Mouse (Mus musculus) stomach, embryonic 16.5 days (tissue): ENCODE results near the gene Mrps7. TPM values are rescaled to one million over a fixed set of nuclear protein-coding genes. Genes with fewer than 3 reads are reported as not detected.

ENCODE experiments used
- ATAC-seq: fragments of 200-750 bp; cut with Nextera tagmentation; 2 replicates; pipeline ENCODE4 v1.8.0; 2017; ENCODE audit warnings: moderate number of reproducible peaks, moderate TSS enrichment; ENCODE audit not compliant: insufficient read depth, low FRiP score
- H3K27ac ChIP-seq: fragments of 300-500 bp; sonication (generic); 2 replicates; pipeline ENCODE4 v1.5.1; 2014; ENCODE audit warnings: low read length
- H3K27me3 ChIP-seq: fragments of 300-500 bp; sonication (generic); 2 replicates; pipeline ENCODE4 v1.6.1; 2014; ENCODE audit warnings: low read length, control low read depth, mixed read lengths; ENCODE audit not compliant: control insufficient read depth, insufficient read depth
- H3K36me3 ChIP-seq: fragments of 300-500 bp; sonication (generic); 2 replicates; pipeline ENCODE4 v1.6.1; 2014; ENCODE audit warnings: low read length; ENCODE audit not compliant: control insufficient read depth, insufficient read depth
- H3K4me1 ChIP-seq: fragments of 300-500 bp; sonication (generic); 2 replicates; pipeline ENCODE4 v1.6.1; 2014; ENCODE audit warnings: low read length, control low read depth, mixed read lengths; ENCODE audit not compliant: control insufficient read depth, insufficient read depth
- H3K4me2 ChIP-seq: fragments of 300-500 bp; sonication (generic); 2 replicates; pipeline ENCODE4 v1.6.1; 2014; ENCODE audit warnings: low read depth, low read length, mixed read lengths
- H3K4me3 ChIP-seq: fragments of 300-500 bp; sonication (generic); replicated peaks from 2 replicates; pipeline ENCODE4 v1.5.1; 2014; ENCODE audit warnings: mild to moderate bottlenecking, low read length
- H3K9ac ChIP-seq: fragments of 300-500 bp; sonication (generic); 2 replicates; pipeline ENCODE4 v1.6.1; 2014; ENCODE audit warnings: low read length
- H3K9me3 ChIP-seq: fragments of 300-500 bp; sonication (generic); replicated peaks from 2 replicates; pipeline ENCODE4 v1.6.1; 2016; ENCODE audit warnings: low read length, control low read depth; ENCODE audit not compliant: control insufficient read depth
- WGBS: fragments of 180-500 bp; shearing (Covaris S2); extraction: QIAGEN DNeasy Blood & Tissue Kit; methylation state at CpG from one replicate; pipeline ENCODE4 v1.1.7; 2014; 5-methylcytosine and 5-hydroxymethylcytosine counted together
- polyA plus RNA-seq: library from polyadenylated mRNA; unstranded; fragments of >200 nt; fragmentation: Nextera tagmentation; extraction: Ambion mirVana; gene quantifications from 2 replicates; pipeline ENCODE4 v1.2.1, GENCODE M21; 2015

Gene Mrps7
- polyA plus RNA-seq, 1 experiment from 2014 or later: 91.1 TPM

DNA sequence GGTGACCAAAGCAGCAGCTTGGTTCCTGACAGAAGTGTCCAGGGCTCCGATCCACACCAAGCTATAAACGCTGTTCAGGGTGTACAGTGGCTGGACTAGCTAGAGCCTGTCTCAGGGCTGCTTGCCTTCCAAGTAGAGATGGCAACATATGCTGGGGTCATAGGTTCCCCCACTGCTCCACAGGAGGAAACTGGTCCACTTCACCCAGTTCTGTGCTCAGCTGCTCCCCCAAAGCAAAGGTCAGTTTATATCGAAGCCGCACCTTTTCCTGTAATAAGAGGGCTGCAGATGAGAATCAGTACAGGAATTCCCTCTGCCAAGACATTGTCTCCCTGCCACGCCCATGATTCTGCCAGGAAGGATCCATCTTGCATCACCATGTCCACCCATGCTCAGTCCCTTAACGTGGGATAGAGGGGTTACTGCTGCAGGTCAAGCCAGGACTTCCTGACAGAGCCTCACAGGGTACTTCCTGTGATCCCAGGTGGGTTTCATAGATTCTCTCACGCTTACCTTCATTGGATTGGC is 18.1 kb upstream of the Mrps7 start:
- Histone ChIP-seq H3K9ac (no peak overlapping the region), H3K27me3 (no peaks in the 10 kb centered on the region), H3K4me2 (no peak overlapping the region), H3K9me3 (no peaks in the 10 kb centered on the region), H3K36me3 (peaks cover 49% of the 10 kb centered on the region), H3K27ac (no peak overlapping the region), H3K4me1 (no peaks in the 10 kb centered on the region), H3K4me3 (no peak overlapping the region)
- 88% methylated on average over 7 of the region's 7 CpGs for WGBS
- ATAC-seq: no peak

DNA sequence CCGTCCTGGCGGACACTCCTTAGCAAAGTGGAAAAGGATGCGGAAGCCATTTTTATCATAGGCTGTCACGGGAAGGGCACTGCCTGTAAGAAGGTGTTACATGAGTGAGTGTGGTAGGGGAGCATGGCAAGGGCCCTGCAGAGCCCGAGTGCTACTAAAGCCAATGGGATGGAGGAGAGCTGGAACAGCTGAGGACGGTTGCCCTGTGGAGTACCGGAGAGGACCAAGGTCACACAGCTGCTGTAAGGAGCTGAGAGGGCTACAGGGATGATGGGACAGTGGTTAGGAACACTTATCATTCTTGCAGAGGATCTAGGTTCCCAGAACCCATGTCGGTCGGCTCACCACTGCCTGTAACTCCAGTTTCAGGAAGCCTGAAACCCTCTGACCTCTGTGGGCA is 17.3 kb upstream of the Mrps7 start:
- H3K36me3 ChIP-seq: peaks cover 47% of the 10 kb centered on the region
- no peaks in the 10 kb centered on the region for H3K27me3 ChIP-seq
- WGBS: 90% methylated on average over 9 of the region's 9 CpGs
- H3K27ac ChIP-seq: no peak overlapping the region
- no peak overlapping the region for H3K4me2 ChIP-seq
- H3K4me3 ChIP-seq: no peak overlapping the region
- H3K9me3 ChIP-seq: no peaks in the 10 kb centered on the region
- no peak for ATAC-seq
- H3K9ac ChIP-seq: no peak overlapping the region
- no peaks in the 10 kb centered on the region for H3K4me1 ChIP-seq

DNA sequence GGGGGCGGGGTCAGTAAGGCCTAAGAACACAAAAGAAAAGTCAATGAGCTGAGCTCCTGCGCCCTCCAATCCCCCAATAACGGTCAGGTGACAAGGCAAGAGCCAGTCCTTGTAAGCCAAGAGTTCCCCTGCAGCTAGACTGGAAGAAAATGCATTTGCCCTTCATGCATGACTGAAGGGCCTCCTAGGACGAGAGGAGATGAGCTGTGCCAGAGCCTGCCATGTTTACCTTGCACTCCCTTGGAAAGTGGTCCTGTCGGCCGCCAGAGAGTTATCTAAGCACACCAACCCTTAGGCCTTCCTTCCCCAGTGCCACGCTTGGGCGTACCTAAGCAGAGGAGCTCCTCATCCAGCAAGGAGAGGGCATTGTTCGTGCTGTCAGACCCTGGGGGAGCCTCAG is 15.7 kb upstream of the Mrps7 start:
- whole genome bisulfite sequencing: 76% methylated on average over 9 of the region's 9 CpGs
- H3K36me3 ChIP-seq: peaks cover 50% of the 10 kb centered on the region
- no peak overlapping the region for H3K27ac ChIP-seq
- H3K4me3 ChIP-seq: no peak overlapping the region
- no peak for ATAC-seq
- no peaks in the 10 kb centered on the region for H3K4me1 ChIP-seq
- H3K4me2 ChIP-seq: no peak overlapping the region
- no peaks in the 10 kb centered on the region for H3K27me3 ChIP-seq
- no peak overlapping the region for H3K9ac ChIP-seq
- no peaks in the 10 kb centered on the region for H3K9me3 ChIP-seq

DNA sequence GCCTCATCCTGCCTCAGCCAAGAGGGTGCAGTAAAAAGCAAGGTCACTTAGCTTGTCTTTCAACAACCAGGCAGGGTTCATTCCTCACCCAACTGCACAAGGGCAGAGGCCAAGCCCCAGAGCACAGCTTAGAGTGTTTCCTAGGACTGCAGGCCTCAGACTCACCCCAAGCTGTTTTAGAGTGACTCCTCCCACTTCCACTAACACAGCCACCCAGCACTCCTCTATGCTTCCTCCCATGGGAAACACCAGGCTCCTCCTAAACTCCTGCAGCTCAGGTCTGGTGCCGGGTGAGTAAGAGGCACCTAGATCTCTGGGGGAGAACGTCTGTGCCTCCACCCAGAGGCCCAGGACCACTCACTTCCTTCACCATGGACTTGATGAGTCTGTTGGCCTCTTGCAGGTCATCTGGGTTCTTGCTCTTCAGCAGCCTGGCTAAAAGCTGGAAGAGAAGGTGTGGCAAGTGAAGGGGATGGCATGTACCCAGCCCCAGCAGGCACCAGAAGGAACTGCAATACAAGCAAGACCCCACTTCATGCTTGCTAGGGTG is 13.1 kb upstream of the Mrps7 start:
- ATAC-seq: no peak
- Histone ChIP-seq H3K27me3 (no peaks in the 10 kb centered on the region), H3K9ac (no peak overlapping the region), H3K4me2 (no peak overlapping the region), H3K4me1 (no peaks in the 10 kb centered on the region), H3K27ac (no peak overlapping the region), H3K36me3 (peaks cover 39% of the 10 kb centered on the region), H3K9me3 (no peaks in the 10 kb centered on the region), H3K4me3 (no peak overlapping the region)
- WGBS: 73% methylated on average over 2 of the region's 2 CpGs

DNA sequence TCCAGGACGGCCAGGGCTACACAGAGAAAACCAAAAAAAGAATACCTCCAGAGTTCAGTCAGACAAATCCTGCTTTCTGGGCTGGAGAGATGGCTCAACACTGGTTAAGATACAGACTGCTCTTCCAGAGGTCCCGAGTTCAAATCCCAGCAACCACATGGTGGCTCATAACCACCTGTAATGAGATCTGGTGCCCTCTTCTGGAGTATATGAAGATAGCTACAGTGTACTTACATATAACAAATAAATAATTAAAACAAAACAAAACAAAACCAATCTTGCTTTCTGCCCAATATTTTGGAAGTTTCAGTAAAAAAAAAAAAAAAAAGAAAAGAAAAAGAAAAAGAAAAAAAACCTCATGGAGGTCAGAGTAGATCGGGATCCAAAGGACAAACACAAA is 8.5 kb upstream of the Mrps7 start:
- no peak overlapping the region for H3K4me3 ChIP-seq
- no peaks in the 10 kb centered on the region for H3K4me1 ChIP-seq
- no peak overlapping the region for H3K27ac ChIP-seq
- H3K27me3 ChIP-seq: no peaks in the 10 kb centered on the region
- WGBS: 91% methylated on average over 3 of the region's 3 CpGs
- peaks cover 23% of the 10 kb centered on the region; the same call in 1 of the 2 replicates for H3K36me3 ChIP-seq
- no peak overlapping the region for H3K4me2 ChIP-seq
- no peaks in the 10 kb centered on the region for H3K9me3 ChIP-seq
- no peak for ATAC-seq
- H3K9ac ChIP-seq: no peak overlapping the region

DNA sequence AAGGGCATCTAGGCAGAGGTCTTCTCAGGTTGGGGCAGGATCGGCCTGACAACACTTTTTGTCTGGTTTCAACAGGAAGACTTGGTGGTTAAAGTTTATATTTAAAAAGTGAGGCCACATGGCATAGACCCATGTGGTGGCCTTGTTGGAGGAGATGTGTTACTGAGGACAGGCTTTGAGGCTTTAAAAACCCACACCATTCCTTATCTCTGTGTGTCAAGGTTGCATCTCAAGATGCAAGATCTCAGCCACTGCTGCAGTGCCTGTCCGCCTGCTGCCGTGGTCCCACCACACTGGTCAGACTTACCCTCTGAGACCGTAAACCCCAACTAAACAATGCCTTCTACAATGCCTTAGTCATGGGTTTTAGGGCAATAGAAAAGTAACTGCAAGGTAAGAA is 5.4 kb upstream of the Mrps7 start:
- ATAC-seq: no peak
- Histone ChIP-seq H3K27ac (no peak overlapping the region), H3K9ac (no peak overlapping the region), H3K4me2 (no peak overlapping the region), H3K4me1 (peaks cover 15% of the 10 kb centered on the region), H3K9me3 (no peaks in the 10 kb centered on the region), H3K36me3 (0 out of 2 replicates have a peak, but pooled peaks cover 8% of the 10 kb centered on the region), H3K27me3 (no peaks in the 10 kb centered on the region), H3K4me3 (no peak overlapping the region)
- 94% methylated on average over 4 of the region's 4 CpGs for WGBS

DNA sequence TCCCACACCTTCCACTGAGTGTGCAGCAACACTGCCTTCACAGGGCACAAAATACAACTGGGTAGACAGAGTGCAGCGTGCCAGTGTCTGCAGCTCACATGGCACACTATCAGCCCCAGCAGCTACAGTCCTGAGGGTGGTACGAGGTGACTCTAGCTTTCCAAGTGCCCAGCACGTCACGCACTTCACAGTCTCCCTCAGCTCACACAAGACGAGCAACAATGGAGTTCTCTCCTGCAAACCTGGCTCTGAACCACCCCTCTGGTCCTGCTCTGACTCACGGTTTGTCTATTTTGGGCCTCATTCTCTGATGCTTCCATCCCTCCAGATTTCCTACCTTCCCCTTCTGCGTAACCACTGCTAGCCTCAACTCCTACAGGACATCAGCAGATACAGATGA is 4.0 kb upstream of the Mrps7 start:
- no peak overlapping the region for H3K4me2 ChIP-seq
- no peaks in the 10 kb centered on the region for H3K27me3 ChIP-seq
- no peak overlapping the region for H3K4me3 ChIP-seq
- WGBS: 91% methylated on average over 7 of the region's 7 CpGs
- no peaks in the 10 kb centered on the region for H3K36me3 ChIP-seq
- H3K27ac ChIP-seq: no peak overlapping the region
- no peak overlapping the region for H3K9ac ChIP-seq
- no peaks in the 10 kb centered on the region for H3K9me3 ChIP-seq
- ATAC-seq: no peak
- H3K4me1 ChIP-seq: peaks cover 18% of the 10 kb centered on the region

DNA sequence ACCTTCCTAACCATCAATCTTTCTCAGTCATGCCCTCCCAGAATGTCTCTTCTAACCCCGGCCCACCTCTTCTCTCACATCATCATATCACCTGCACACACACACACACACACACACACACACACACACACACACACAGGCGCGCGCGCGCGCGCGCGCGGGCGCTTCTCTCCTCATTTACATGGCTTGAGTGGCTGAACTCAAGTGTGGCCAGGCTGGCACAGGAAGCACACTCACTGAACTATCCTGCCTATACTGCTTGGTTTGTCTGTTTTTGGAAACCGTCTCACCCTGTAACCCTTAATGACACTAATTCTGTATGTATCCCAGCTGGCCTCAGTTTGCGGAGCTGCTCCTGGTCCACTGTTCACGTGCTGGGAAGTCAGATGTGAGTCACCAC is 3.0 kb upstream of the Mrps7 start:
- ATAC-seq: no peak
- H3K9ac ChIP-seq: no peak overlapping the region
- peaks cover 24% of the 10 kb centered on the region for H3K4me1 ChIP-seq
- no peaks in the 10 kb centered on the region for H3K9me3 ChIP-seq
- WGBS: 89% methylated on average over 15 of the region's 15 CpGs
- no peak overlapping the region for H3K27ac ChIP-seq
- no peak overlapping the region for H3K4me2 ChIP-seq
- no peaks in the 10 kb centered on the region for H3K27me3 ChIP-seq
- peaks cover 2% of the 10 kb centered on the region; the same call in 1 of the 2 replicates for H3K36me3 ChIP-seq
- no peak overlapping the region for H3K4me3 ChIP-seq

DNA sequence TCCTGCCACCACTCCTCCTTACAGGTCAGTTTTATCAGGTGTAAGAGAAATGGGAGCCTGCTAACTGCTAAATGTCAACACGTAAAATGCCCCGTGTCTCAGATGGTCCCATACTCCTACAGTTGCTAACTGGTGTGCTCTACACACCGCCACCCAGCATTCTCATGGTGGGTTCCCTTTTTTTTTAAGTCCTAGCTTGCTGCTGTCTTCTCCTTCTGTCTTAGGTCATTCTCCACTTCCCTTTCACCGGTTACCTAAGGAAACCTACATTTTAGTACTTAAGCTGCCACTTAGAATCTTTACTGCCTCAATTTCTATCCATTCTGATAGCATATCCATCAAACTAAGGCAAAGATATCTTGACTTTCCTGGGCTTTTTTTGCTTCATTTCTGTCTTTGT is 2.6 kb upstream of the Mrps7 start:
- Histone ChIP-seq H3K9ac (no peak overlapping the region), H3K9me3 (no peaks in the 10 kb centered on the region), H3K4me2 (no peak overlapping the region; the same call in 1 of the 2 replicates), H3K27me3 (no peaks in the 10 kb centered on the region), H3K27ac (no peak overlapping the region), H3K4me1 (peaks cover 24% of the 10 kb centered on the region), H3K36me3 (peaks cover 6% of the 10 kb centered on the region), H3K4me3 (no peak overlapping the region)
- no peak for ATAC-seq
- 84% methylated on average over 4 of the region's 4 CpGs for WGBS
